Mouse (Mus musculus): ENCODE measurements around the gene Tlnrd1.

GRCm38 (mm10) chr7:83856353-83857207, 27.5 kb downstream of the Tlnrd1 start:
- TF ChIP-seq POLR2A (IDR thresholded peaks at IDR 0.05; ENCODE audit: extremely low read depth, insufficient read depth, low read length) (no peak), CTCF (IDR thresholded peaks at IDR 0.05; ENCODE audit: extremely low read depth, insufficient read depth, low read length) (no peak)
